Mouse (Mus musculus) ES-CJ7 (cell line): ENCODE data around the gene Cttn.

ENCODE experiments used
- DNase-seq: peaks from one replicate; pipeline ENCODE4 v3.0.0; 2011; ENCODE audit warnings: low read depth, low spot score

The Cttn gene

GRCm38 (mm10) chr7:144449637-144450570 is 20.9 kb downstream of the Cttn start:
- no peak for DNase-seq

DNA sequence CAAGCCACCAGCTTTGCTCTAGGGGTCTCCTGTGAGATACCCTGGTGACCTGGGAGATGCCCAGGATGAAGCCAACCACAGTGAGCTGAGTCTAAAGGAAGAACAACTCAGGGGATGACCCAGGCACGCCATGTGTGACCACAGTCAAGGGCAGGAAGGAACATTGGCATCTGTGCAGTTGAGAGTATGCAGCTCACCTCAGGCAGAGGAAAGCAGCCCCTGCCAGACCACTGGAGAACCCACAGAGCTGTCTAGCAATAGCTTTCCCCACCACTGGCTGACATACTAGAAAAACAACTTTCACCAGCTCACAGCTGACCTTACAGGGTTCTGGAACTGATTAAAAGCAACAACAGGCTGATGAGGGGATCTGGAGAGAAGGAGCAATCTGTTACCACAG is 22.6 kb downstream of the Cttn start:
- DNase-seq = no peak

DNA sequence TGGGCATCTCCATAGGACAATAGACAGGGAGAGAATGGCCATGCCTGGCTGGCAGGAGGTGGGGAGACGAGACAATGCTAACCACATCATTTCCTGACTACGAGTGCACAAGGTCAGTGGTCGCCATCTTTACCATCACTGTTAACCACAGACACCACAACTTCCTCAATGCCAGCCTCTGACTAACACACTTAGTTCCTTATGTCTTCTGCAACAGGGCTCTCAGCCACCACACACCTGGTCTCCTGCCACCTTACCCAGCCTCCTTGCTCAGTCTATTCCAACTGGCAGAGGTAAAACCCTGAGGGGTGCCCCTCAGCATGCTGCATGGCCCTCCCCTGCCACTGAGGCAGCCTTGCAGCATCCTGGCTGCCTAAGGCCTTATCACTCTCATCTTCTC is 23.7 kb downstream of the Cttn start:
- no peak for DNase-seq

DNA sequence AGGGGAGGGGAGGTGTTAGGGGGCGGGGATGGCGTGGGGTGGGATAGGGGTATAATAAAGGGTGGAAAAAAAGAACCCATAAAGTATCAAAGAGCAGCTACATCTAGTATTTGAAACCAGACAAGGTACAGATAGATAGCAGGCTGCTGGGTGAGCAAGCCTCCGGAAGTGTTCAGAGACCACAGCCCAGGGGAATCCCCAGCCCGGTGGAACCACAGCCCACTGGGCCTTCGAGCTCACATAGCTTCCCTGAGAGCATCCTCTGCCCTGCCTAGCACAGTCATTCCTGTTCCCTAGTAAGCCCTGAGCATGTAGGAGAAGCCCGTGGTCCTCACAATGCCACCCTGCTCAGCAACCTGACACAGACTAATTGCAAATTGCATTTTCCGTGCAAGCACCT is 26.0 kb downstream of the Cttn start:
- DNase-seq = no peak

- no peak for DNase-seq
Measured at GRCm38 (mm10) chr7:144441976-144442375, 28.8 kb downstream of the Cttn start.

DNA sequence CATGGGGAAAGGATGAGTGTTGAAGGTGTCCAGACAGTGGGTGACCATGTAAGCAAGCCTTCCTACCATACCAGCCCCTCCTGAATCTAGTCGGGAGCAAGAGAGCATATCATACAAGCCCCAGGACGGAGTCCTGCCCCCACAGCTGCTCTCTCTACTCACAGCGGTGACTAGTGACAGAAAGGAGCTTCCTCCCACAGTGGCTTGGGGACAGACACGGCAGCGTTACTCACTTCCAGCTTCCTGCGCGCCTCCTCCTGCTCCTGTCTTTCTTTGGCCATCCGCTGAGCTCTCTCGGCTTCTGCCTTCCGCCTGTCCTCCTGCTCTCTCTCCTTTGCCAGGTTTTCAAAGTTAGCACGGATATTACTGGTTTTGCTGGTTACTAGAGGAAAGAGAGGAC is 29.3 kb downstream of the Cttn start:
- no peak for DNase-seq

GRCm38 (mm10) chr7:144438811-144439210 is 32.0 kb downstream of the Cttn start:
- no peak for DNase-seq

DNA sequence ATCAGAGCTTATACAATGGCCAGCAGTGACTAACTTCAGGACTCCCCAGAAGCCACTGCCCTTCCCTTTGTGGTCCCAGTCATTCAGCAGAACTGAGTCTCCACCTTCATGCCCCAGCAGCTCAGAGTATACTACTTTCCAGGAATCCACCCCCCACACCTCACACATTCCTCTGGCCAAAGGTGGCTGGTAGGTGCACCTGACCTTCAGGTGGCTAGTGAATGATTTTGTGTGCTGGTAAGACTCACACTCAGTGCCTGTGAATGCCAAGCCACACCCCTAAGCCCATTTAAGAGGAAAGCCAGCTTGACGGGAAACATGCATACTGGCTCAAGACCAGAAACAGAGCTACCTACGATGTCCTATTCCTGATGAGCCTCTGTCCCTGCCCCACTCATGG is 37.9 kb downstream of the Cttn start:
- DNase-seq = no peak

- DNase-seq = peak; percentile 19
Measured at GRCm38 (mm10) chr7:144427460-144427859, 43.3 kb downstream of the Cttn start.

- no peak for DNase-seq
Measured at GRCm38 (mm10) chr7:144426594-144426993, 44.2 kb downstream of the Cttn start.

GRCm38 (mm10) chr7:144425953-144426352 is 44.9 kb downstream of the Cttn start:
- DNase-seq = peak; percentile 17

DNA sequence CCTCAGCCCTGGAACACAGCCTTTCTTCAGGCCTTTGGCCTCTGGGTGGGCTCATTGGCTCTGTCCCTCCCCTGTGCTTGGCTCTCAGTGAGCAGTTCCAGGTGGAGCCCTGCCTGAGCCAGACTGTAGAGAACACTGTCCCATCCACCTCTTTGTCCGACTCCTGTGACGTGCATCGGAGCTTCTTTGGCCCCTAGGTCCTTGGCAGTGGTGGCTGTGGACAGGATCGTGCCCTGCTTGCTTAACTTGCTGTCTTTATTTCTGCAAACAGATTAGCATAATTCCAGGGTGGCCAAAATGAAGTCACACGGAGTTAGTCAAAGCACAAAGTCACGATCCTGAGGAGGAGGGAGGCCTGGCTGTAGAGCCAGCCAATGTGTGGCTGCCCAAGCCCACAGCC is 49.3 kb downstream of the Cttn start:
- no peak for DNase-seq

DNA sequence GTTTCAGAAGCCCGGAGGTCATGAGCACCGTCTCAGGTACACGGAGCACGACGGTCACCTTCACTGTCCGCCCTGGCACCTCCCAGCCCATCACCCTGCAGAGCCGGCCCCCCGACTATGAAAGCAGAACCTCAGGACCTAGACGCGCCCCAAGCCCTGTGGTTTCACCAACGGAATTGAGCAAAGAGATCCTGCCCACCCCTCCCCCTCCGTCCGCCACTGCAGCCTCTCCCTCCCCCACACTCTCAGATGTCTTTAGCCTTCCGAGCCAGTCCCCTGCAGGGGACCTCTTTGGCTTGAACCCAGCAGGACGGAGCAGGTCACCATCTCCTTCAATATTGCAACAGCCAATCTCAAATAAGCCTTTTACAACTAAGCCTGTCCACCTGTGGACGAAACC is 50.3 kb downstream of the Cttn start:
- no peak for DNase-seq

GRCm38 (mm10) chr7:144417644-144418343 is 53.0 kb downstream of the Cttn start:
- peak; percentile 34 for DNase-seq

- no peak for DNase-seq
Measured at GRCm38 (mm10) chr7:144417234-144417633, 53.6 kb downstream of the Cttn start.

DNA sequence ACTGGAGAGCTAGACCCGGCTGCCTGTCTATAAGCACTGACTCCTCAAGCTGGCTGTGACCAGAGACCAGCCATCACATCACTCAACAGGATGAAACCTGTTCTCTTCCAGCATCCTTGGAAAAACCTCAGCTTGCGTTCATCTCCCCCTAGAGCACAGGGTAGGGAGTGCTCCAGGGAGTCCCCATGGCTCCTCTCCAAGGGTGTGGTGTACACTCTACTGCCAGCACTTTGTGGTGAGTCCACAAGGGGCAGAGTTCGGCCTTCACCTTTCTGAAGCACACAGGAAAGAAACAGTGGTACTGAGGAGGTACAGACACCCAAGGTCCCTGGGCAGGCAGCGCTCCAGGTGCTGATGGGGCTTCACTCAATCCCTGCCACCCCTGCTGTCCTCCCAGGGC is 55.0 kb downstream of the Cttn start:
- peak; percentile 87 for DNase-seq

- peak; percentile 62 for DNase-seq
Measured at GRCm38 (mm10) chr7:144414632-144415031, 56.2 kb downstream of the Cttn start.

DNA sequence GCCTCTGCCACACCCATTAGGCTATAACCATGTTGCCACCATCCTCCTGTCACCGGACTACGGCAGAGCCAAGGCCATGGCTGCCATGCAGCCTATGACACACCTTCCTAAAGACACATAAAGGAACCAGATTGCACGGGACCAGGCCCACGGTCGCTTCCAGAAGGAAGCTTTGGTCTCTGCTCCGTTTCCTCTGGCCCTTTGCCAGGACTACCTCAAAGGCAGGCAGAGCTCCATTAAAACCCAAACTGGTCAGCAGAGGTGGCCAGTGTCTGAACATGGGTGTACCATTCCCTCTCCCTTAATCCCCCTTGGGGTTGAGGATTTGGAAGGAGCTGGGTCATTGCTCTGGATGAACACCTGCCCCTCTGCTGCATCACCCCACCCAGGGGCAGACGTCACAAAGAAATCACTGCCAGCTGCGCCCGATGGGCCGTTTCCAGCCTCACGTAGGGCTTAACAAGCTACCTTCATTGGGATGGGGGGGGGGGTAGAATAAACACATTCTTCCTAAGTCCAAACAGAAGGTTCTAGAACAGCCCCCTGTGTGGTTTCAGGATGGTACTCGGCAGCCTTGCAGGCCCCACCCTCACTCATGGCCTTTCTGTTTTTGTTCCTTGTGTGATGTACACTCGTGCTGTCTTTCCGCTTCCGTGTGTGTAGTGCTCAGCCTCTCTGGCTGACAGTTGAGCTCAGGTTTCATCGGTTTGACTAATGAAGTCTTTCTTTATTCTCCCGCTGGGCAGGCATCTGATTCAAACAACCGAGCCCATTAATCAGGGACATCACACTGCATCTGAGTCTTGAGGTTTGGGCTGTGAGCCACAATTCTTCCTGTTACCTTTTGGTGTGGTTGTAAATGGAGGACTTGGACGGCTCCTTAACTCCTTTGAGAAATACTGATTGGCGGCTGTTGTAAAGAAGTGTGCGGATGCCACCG is 58.6 kb downstream of the Cttn start:
- no peak for DNase-seq

- DNase-seq = no peak
Measured at GRCm38 (mm10) chr7:144409682-144410081, 61.1 kb downstream of the Cttn start.

DNA sequence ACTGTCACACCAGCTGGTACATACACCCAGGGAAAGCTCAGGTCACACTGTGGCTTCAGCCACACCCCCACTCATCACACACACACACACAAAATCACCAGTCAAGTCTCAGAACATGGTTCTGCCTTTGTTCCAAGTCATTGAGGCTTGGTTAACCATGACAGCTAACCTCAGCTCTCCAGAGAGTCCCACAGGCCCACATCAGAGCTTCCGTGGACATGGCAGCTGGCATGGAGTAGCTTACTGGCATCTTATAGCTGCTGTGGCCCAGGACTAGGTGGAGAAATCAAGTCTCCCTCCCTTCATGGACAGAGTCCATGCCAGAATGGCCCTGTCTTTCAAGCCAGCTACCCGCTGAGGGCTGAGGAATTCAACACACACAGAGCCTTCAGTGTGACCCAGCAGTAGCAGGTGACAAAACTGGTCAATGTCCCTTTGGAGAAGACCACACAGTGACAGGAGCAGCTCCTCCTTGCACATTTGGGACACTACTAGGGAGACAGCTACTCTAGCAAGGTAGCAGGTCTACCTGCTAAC is 62.3 kb downstream of the Cttn start:
- no peak for DNase-seq

GRCm38 (mm10) chr7:144407675-144408074 is 63.1 kb downstream of the Cttn start:
- no peak for DNase-seq

- DNase-seq = no peak
Measured at GRCm38 (mm10) chr7:144402492-144402891, 68.3 kb downstream of the Cttn start.
